Mouse (Mus musculus): ENCODE results near the gene Cyyr1.

DNA sequence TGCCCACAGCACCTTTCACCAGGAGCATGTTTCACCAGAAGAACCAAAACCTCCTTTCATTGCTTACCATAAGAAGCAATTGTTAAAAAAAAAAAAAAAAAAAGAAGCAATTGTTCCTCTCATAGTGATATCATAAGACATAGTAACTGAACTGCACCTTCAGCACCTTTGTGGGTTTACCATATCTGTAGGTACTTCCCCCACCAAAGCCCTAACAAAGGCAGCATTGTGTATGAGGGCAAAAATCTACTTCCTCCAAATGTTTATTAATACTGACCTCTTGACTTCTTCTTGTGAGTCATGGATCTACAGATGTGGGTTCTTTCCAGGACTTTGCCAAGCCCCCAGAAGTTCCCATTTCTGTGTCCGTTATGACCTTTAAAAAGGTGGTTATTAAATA, 98.2 kb downstream of the Cyyr1 start:
- TF ChIP-seq CTCF (IDR thresholded peaks at IDR 0.05; ENCODE audit: low read depth, low read length) (no peak), POLR2A (IDR thresholded peaks at IDR 0.05; ENCODE audit: extremely low read depth, insufficient read depth, low read length) (no peak)

All from liver, adult 2 months (tissue).